Mouse (Mus musculus): ENCODE data around the gene Cdc42ep5. TPM values are rescaled to one million over a fixed set of nuclear protein-coding genes. Genes with fewer than 3 reads are reported as not detected.

The Cdc42ep5 gene
- polyA plus RNA-seq, 1 experiment, result not detected

GRCm38 (mm10) chr7:4139391-4139790, 25.3 kb downstream of the Cdc42ep5 start:
- TF ChIP-seq POLR2A (IDR thresholded peaks at IDR 0.05; ENCODE audit: insufficient read depth, low read depth, low read length) (no peak), CTCF (IDR thresholded peaks at IDR 0.05; ENCODE audit: insufficient read depth, low read depth, low read length) (no peak)
- H3K4me3 ChIP-seq (ENCODE audit: insufficient read depth, low read depth, low read length), result no peak overlapping the region
- peaks cover 4% of the 10 kb centered on the region; the same call in 1 of the 2 replicates for H3K4me1 ChIP-seq (ENCODE audit: control insufficient read depth, insufficient read depth, low read length)
- H3K27ac ChIP-seq (ENCODE audit: insufficient read depth, low read depth, low read length), result no peak overlapping the region
- WGBS, result 83% methylated on average over 5 of the region's 5 CpGs

GRCm38 (mm10) chr7:4138671-4139070, 26.0 kb downstream of the Cdc42ep5 start:
- Histone ChIP-seq H3K27ac (ENCODE audit: insufficient read depth, low read depth, low read length) (no peak overlapping the region), H3K4me1 (ENCODE audit: control insufficient read depth, insufficient read depth, low read length) (peaks cover 7% of the 10 kb centered on the region; the same call in 1 of the 2 replicates), H3K4me3 (ENCODE audit: insufficient read depth, low read depth, low read length) (no peak overlapping the region)
- WGBS, result 86% methylated on average over 7 of the region's 7 CpGs
- TF ChIP-seq CTCF (IDR thresholded peaks at IDR 0.05; ENCODE audit: insufficient read depth, low read depth, low read length), result no peak
- TF ChIP-seq POLR2A (IDR thresholded peaks at IDR 0.05; ENCODE audit: insufficient read depth, low read depth, low read length), result no peak

GRCm38 (mm10) chr7:4138181-4138580, 26.5 kb downstream of the Cdc42ep5 start:
- Histone ChIP-seq H3K4me3 (ENCODE audit: insufficient read depth, low read depth, low read length) (no peak overlapping the region), H3K27ac (ENCODE audit: insufficient read depth, low read depth, low read length) (no peak overlapping the region), H3K4me1 (ENCODE audit: control insufficient read depth, insufficient read depth, low read length) (peaks cover 7% of the 10 kb centered on the region; the same call in 1 of the 2 replicates)
- 37% methylated on average over 2 of the region's 2 CpGs for WGBS
- TF ChIP-seq POLR2A (IDR thresholded peaks at IDR 0.05; ENCODE audit: insufficient read depth, low read depth, low read length), result no peak
- no peak for TF ChIP-seq CTCF (IDR thresholded peaks at IDR 0.05; ENCODE audit: insufficient read depth, low read depth, low read length)

GRCm38 (mm10) chr7:4137746-4138145, 26.9 kb downstream of the Cdc42ep5 start:
- Histone ChIP-seq H3K4me1 (ENCODE audit: control insufficient read depth, insufficient read depth, low read length) (peaks cover 7% of the 10 kb centered on the region; the same call in 1 of the 2 replicates), H3K4me3 (ENCODE audit: insufficient read depth, low read depth, low read length) (peak overlapping the region; percentile 87), H3K27ac (ENCODE audit: insufficient read depth, low read depth, low read length) (peak overlapping the region; percentile 70)
- 46% methylated on average over 3 of the region's 3 CpGs for WGBS
- TF ChIP-seq CTCF (IDR thresholded peaks at IDR 0.05; ENCODE audit: insufficient read depth, low read depth, low read length), result no peak
- TF ChIP-seq POLR2A (IDR thresholded peaks at IDR 0.05; ENCODE audit: insufficient read depth, low read depth, low read length), result no peak

GRCm38 (mm10) chr7:4136771-4137531, 27.7 kb downstream of the Cdc42ep5 start, which contains the start of gene Leng8:
Leng8 (plus strand) TSS chr7:4137039.
- under 1% methylated on average over 78 of the region's 78 CpGs for whole genome bisulfite sequencing
- H3K4me3 ChIP-seq (ENCODE audit: insufficient read depth, low read depth, low read length), result peak within 1 kb of the TSS; percentile 87
- peak; percentile 86; the same call in 1 of the 2 replicates for TF ChIP-seq POLR2A (IDR thresholded peaks at IDR 0.05; ENCODE audit: insufficient read depth, low read depth, low read length)
- no peak for TF ChIP-seq CTCF (IDR thresholded peaks at IDR 0.05; ENCODE audit: insufficient read depth, low read depth, low read length)
- peak within 1 kb of the TSS; percentile 99 for H3K27ac ChIP-seq (ENCODE audit: insufficient read depth, low read depth, low read length)
- peaks cover 7% of the 10 kb centered on the region; the same call in 1 of the 2 replicates for H3K4me1 ChIP-seq (ENCODE audit: control insufficient read depth, insufficient read depth, low read length)

GRCm38 (mm10) chr7:4136404-4136770, 28.3 kb downstream of the Cdc42ep5 start:
- WGBS, result under 1% methylated on average over 16 of the region's 16 CpGs
- H3K4me1 ChIP-seq (ENCODE audit: control insufficient read depth, insufficient read depth, low read length), result peaks cover 9% of the 10 kb centered on the region
- peak overlapping the region; percentile 77 for H3K27ac ChIP-seq (ENCODE audit: insufficient read depth, low read depth, low read length)
- TF ChIP-seq POLR2A (IDR thresholded peaks at IDR 0.05; ENCODE audit: insufficient read depth, low read depth, low read length), result no peak
- TF ChIP-seq CTCF (IDR thresholded peaks at IDR 0.05; ENCODE audit: insufficient read depth, low read depth, low read length), result no peak
- H3K4me3 ChIP-seq (ENCODE audit: insufficient read depth, low read depth, low read length), result peak overlapping the region; percentile 87

GRCm38 (mm10) chr7:4134911-4135310, 29.7 kb downstream of the Cdc42ep5 start:
- H3K4me3 ChIP-seq (ENCODE audit: insufficient read depth, low read depth, low read length), result no peak overlapping the region
- peaks cover 20% of the 10 kb centered on the region for H3K4me1 ChIP-seq (ENCODE audit: control insufficient read depth, insufficient read depth, low read length)
- WGBS, result 53% methylated on average over 5 of the region's 5 CpGs
- no peak overlapping the region for H3K27ac ChIP-seq (ENCODE audit: insufficient read depth, low read depth, low read length)
- TF ChIP-seq POLR2A (IDR thresholded peaks at IDR 0.05; ENCODE audit: insufficient read depth, low read depth, low read length), result no peak

GRCm38 (mm10) chr7:4132998-4133397, 31.7 kb downstream of the Cdc42ep5 start:
- H3K27ac ChIP-seq (ENCODE audit: insufficient read depth, low read depth, low read length), result peak overlapping the region; percentile 12; the same call in 1 of the 2 replicates
- H3K4me3 ChIP-seq (ENCODE audit: insufficient read depth, low read depth, low read length), result no peak overlapping the region
- TF ChIP-seq CTCF (IDR thresholded peaks at IDR 0.05; ENCODE audit: insufficient read depth, low read depth, low read length), result no peak
- no peak for TF ChIP-seq POLR2A (IDR thresholded peaks at IDR 0.05; ENCODE audit: insufficient read depth, low read depth, low read length)
- WGBS, result 77% methylated on average over 7 of the region's 7 CpGs
- H3K4me1 ChIP-seq (ENCODE audit: control insufficient read depth, insufficient read depth, low read length), result peaks cover 23% of the 10 kb centered on the region

- WGBS, result 64% methylated on average over 3 of the region's 3 CpGs
- Histone ChIP-seq H3K4me3 (ENCODE audit: insufficient read depth, low read depth, low read length) (no peak overlapping the region), H3K27ac (ENCODE audit: insufficient read depth, low read depth, low read length) (0 out of 2 replicates have a peak overlapping the region, but pooled peaks have one; percentile 17), H3K4me1 (ENCODE audit: control insufficient read depth, insufficient read depth, low read length) (peaks cover 26% of the 10 kb centered on the region)
- no peak for TF ChIP-seq POLR2A (IDR thresholded peaks at IDR 0.05; ENCODE audit: insufficient read depth, low read depth, low read length)
- no peak for TF ChIP-seq CTCF (IDR thresholded peaks at IDR 0.05; ENCODE audit: insufficient read depth, low read depth, low read length)
Measured at GRCm38 (mm10) chr7:4132581-4132980, 32.1 kb downstream of the Cdc42ep5 start.
